Mouse (Mus musculus) midbrain, embryonic 12.5 days (tissue): ENCODE results near the gene Gm49369. TPM values are rescaled to one million over a fixed set of nuclear protein-coding genes. Genes with fewer than 3 reads are reported as not detected.
"Not testable (repeated sequence)": the region's sequence is repeated elsewhere in the genome, so short reads cannot be mapped to it uniquely, and the experiment has no call there.

Source experiments
- ATAC-seq: fragments of 200-750 bp; cut with Nextera tagmentation; 2 replicates; pipeline ENCODE4 v1.8.0; 2017; ENCODE audit warnings: low read depth, moderate TSS enrichment, moderate library complexity; ENCODE audit not compliant: low FRiP score
- H3K27ac ChIP-seq: fragments of 300-500 bp; sonication (generic); replicated peaks from 2 replicates; pipeline ENCODE4 v1.5.1; 2016; ENCODE audit warnings: mild to moderate bottlenecking
- H3K27me3 ChIP-seq: fragments of 300-500 bp; sonication (generic); 2 replicates; pipeline ENCODE4 v1.6.1; 2016; ENCODE audit warnings: mild to moderate bottlenecking
- H3K36me3 ChIP-seq: fragments of 300-500 bp; sonication (generic); 2 replicates; pipeline ENCODE4 v1.6.1; 2016
- H3K4me1 ChIP-seq: fragments of 300-500 bp; sonication (generic); 2 replicates; pipeline ENCODE4 v1.6.1; 2016
- H3K4me2 ChIP-seq: fragments of 300-500 bp; sonication (generic); replicated peaks from 2 replicates; pipeline ENCODE4 v1.6.1; 2016; ENCODE audit warnings: mild to moderate bottlenecking, moderate library complexity
- H3K4me3 ChIP-seq: fragments of 300-500 bp; sonication (generic); 2 replicates; pipeline ENCODE4 v1.5.1; 2016; ENCODE audit warnings: mild to moderate bottlenecking
- H3K9ac ChIP-seq: fragments of 300-500 bp; sonication (generic); replicated peaks from 2 replicates; pipeline ENCODE4 v1.6.1; 2016; ENCODE audit warnings: mild to moderate bottlenecking, moderate library complexity
- H3K9me3 ChIP-seq: fragments of 300-500 bp; sonication (generic); 2 replicates; pipeline ENCODE4 v1.6.1; 2016; ENCODE audit warnings: mild to moderate bottlenecking
- whole genome bisulfite sequencing: fragments of 180-500 bp; shearing (Covaris S2); methylation state at CpG from one replicate; pipeline ENCODE4 v1.1.7; 2016; 5-methylcytosine and 5-hydroxymethylcytosine counted together
- polyA plus RNA-seq: library from polyadenylated mRNA; unstranded; fragments of >200 nt; fragmentation: Nextera tagmentation; extraction: Ambion mirVana; gene quantifications from 2 replicates; pipeline ENCODE4 v1.2.1, GENCODE M21; 2016

The Gm49369 gene
- polyA plus RNA-seq, 1 experiment from 2014 or later, result not detected

GRCm38 (mm10) chr7:142408686-142409085 is 26.2 kb upstream of the Gm49369 start:
- no peak overlapping the region for H3K4me3 ChIP-seq
- H3K27me3 ChIP-seq, result no peaks in the 10 kb centered on the region
- no peaks in the 10 kb centered on the region for H3K4me1 ChIP-seq
- no peaks in the 10 kb centered on the region for H3K36me3 ChIP-seq
- no peak for ATAC-seq
- H3K9ac ChIP-seq, result no peak overlapping the region
- no peaks in the 10 kb centered on the region for H3K9me3 ChIP-seq
- WGBS, result 90% methylated on average over 8 of the region's 8 CpGs
- H3K4me2 ChIP-seq, result no peak overlapping the region
- H3K27ac ChIP-seq, result no peak overlapping the region

- Histone ChIP-seq H3K9ac (no peak overlapping the region), H3K9me3 (no peaks in the 10 kb centered on the region), H3K4me1 (no peaks in the 10 kb centered on the region), H3K4me3 (no peak overlapping the region), H3K4me2 (no peak overlapping the region), H3K36me3 (no peaks in the 10 kb centered on the region), H3K27me3 (no peaks in the 10 kb centered on the region), H3K27ac (no peak overlapping the region)
- no peak for ATAC-seq
- 81% methylated on average over 4 of the region's 4 CpGs for whole genome bisulfite sequencing
Observed at GRCm38 (mm10) chr7:142407935-142408334, 25.5 kb upstream of the Gm49369 start.

GRCm38 (mm10) chr7:142405134-142405533 is 22.7 kb upstream of the Gm49369 start:
- not testable (repeated sequence) for H3K9me3 ChIP-seq, H3K27me3 ChIP-seq, H3K9ac ChIP-seq, H3K27ac ChIP-seq, H3K4me2 ChIP-seq, H3K4me3 ChIP-seq, H3K36me3 ChIP-seq, ATAC-seq
- 96% methylated on average over 5 of the region's 5 CpGs for WGBS
- peaks cover 10% of the 10 kb centered on the region for H3K4me1 ChIP-seq

GRCm38 (mm10) chr7:142403591-142403990 is 21.1 kb upstream of the Gm49369 start:
- Histone ChIP-seq H3K27ac (no peak overlapping the region), H3K4me1 (peaks cover 10% of the 10 kb centered on the region), H3K36me3 (no peaks in the 10 kb centered on the region), H3K9ac (no peak overlapping the region), H3K27me3 (no peaks in the 10 kb centered on the region), H3K4me2 (no peak overlapping the region), H3K9me3 (no peaks in the 10 kb centered on the region), H3K4me3 (no peak overlapping the region)
- WGBS, result 83% methylated on average over 4 of the region's 4 CpGs
- ATAC-seq, result no peak

- Histone ChIP-seq H3K4me3 (no peak overlapping the region), H3K4me1 (peaks cover 10% of the 10 kb centered on the region), H3K27ac (no peak overlapping the region), H3K9me3 (no peaks in the 10 kb centered on the region), H3K9ac (no peak overlapping the region), H3K36me3 (no peaks in the 10 kb centered on the region), H3K27me3 (peaks cover 4% of the 10 kb centered on the region; the same call in 1 of the 2 replicates), H3K4me2 (no peak overlapping the region)
- ATAC-seq, result no peak
- WGBS, result 18% methylated on average over 7 of the region's 7 CpGs
Observed at GRCm38 (mm10) chr7:142400750-142401142, 18.3 kb upstream of the Gm49369 start.

- no peak overlapping the region for H3K9ac ChIP-seq
- no peak overlapping the region for H3K27ac ChIP-seq
- no peaks in the 10 kb centered on the region for H3K36me3 ChIP-seq
- peaks cover 4% of the 10 kb centered on the region; the same call in 1 of the 2 replicates for H3K27me3 ChIP-seq
- H3K4me2 ChIP-seq, result no peak overlapping the region
- no peak overlapping the region for H3K4me3 ChIP-seq
- WGBS, result 48% methylated on average over 7 of the region's 7 CpGs
- no peak for ATAC-seq
- no peaks in the 10 kb centered on the region for H3K9me3 ChIP-seq
- peaks cover 10% of the 10 kb centered on the region for H3K4me1 ChIP-seq
Observed at GRCm38 (mm10) chr7:142400112-142400749, 17.8 kb upstream of the Gm49369 start.

GRCm38 (mm10) chr7:142399250-142399649 is 16.8 kb upstream of the Gm49369 start:
- 90% methylated on average over 1 of the region's 1 CpGs for WGBS
- Histone ChIP-seq H3K27me3 (peaks cover 4% of the 10 kb centered on the region; the same call in 1 of the 2 replicates), H3K9me3 (no peaks in the 10 kb centered on the region)

GRCm38 (mm10) chr7:142398052-142398451 is 15.6 kb upstream of the Gm49369 start:
- Histone ChIP-seq H3K27me3 (peaks cover 4% of the 10 kb centered on the region), H3K9ac (no peak overlapping the region), H3K4me1 (peaks cover 10% of the 10 kb centered on the region), H3K4me3 (no peak overlapping the region), H3K9me3 (no peaks in the 10 kb centered on the region), H3K27ac (no peak overlapping the region), H3K4me2 (no peak overlapping the region), H3K36me3 (no peaks in the 10 kb centered on the region)
- ATAC-seq, result no peak
- 68% methylated on average over 2 of the region's 2 CpGs for WGBS

More at GRCm38 (mm10) chr7:142399250-142399649, 16.8 kb upstream of the Gm49369 start:
- H3K27ac ChIP-seq, result no peak overlapping the region
- no peak overlapping the region for H3K9ac ChIP-seq
- H3K4me2 ChIP-seq, result no peak overlapping the region
- ATAC-seq, result no peak
- H3K4me3 ChIP-seq, result no peak overlapping the region
- H3K36me3 ChIP-seq, result no peaks in the 10 kb centered on the region
- peaks cover 10% of the 10 kb centered on the region for H3K4me1 ChIP-seq

GRCm38 (mm10) chr7:142396611-142397010 is 14.1 kb upstream of the Gm49369 start:
- no peak overlapping the region for H3K9ac ChIP-seq
- ATAC-seq, result no peak
- WGBS, result 91% methylated on average over 1 of the region's 1 CpGs

GRCm38 (mm10) chr7:142395472-142395871 is 13.0 kb upstream of the Gm49369 start:
- H3K9me3 ChIP-seq, result no peaks in the 10 kb centered on the region
- WGBS, result 88% methylated on average over 4 of the region's 4 CpGs
- ATAC-seq, result no peak

More at GRCm38 (mm10) chr7:142396611-142397010, 14.1 kb upstream of the Gm49369 start:
- Histone ChIP-seq H3K36me3 (no peaks in the 10 kb centered on the region), H3K9me3 (no peaks in the 10 kb centered on the region), H3K4me3 (no peak overlapping the region), H3K27me3 (peaks cover 4% of the 10 kb centered on the region), H3K4me1 (peaks cover 10% of the 10 kb centered on the region), H3K27ac (no peak overlapping the region), H3K4me2 (no peak overlapping the region)

GRCm38 (mm10) chr7:142394261-142395190 is 12.1 kb upstream of the Gm49369 start:
- WGBS, result 65% methylated on average over 6 of the region's 6 CpGs
- Histone ChIP-seq H3K4me1 (no peaks in the 10 kb centered on the region), H3K27me3 (peaks cover 12% of the 10 kb centered on the region), H3K36me3 (no peaks in the 10 kb centered on the region), H3K9me3 (no peaks in the 10 kb centered on the region), H3K4me3 (no peak overlapping the region), H3K9ac (no peak overlapping the region), H3K27ac (no peak overlapping the region), H3K4me2 (no peak overlapping the region)
- ATAC-seq, result no peak

More at GRCm38 (mm10) chr7:142395472-142395871, 13.0 kb upstream of the Gm49369 start:
- no peak overlapping the region for H3K4me3 ChIP-seq
- peaks cover 3% of the 10 kb centered on the region for H3K4me1 ChIP-seq
- H3K27ac ChIP-seq, result no peak overlapping the region
- no peak overlapping the region for H3K9ac ChIP-seq
- peaks cover 4% of the 10 kb centered on the region for H3K27me3 ChIP-seq
- no peaks in the 10 kb centered on the region for H3K36me3 ChIP-seq
- no peak overlapping the region for H3K4me2 ChIP-seq

GRCm38 (mm10) chr7:142393191-142393590 is 10.7 kb upstream of the Gm49369 start:
- Histone ChIP-seq H3K4me1 (no peaks in the 10 kb centered on the region), H3K36me3 (no peaks in the 10 kb centered on the region), H3K27ac (no peak overlapping the region), H3K9ac (no peak overlapping the region), H3K27me3 (peaks cover 9% of the 10 kb centered on the region), H3K9me3 (no peaks in the 10 kb centered on the region), H3K4me2 (no peak overlapping the region), H3K4me3 (no peak overlapping the region)
- WGBS, result 29% methylated on average over 4 of the region's 4 CpGs
- ATAC-seq, result no peak
